Mouse (Mus musculus) kidney, embryonic 16.5 days (tissue): ENCODE measurements at regions not wholly inside any gene's neighbourhood (a gene's known extent, or its start where the extent isn't known, plus 50 kb on each side); places are given as distances from the start of the nearest gene placed in this dataset.

Experiments used
- ATAC-seq: fragments of 200-750 bp; cut with Nextera tagmentation; 2 replicates; pipeline ENCODE4 v1.8.0; 2017; ENCODE audit warnings: moderate TSS enrichment; ENCODE audit not compliant: low FRiP score, low TSS enrichment
- H3K27ac ChIP-seq: fragments of 300-500 bp; sonication (generic); 2 replicates; pipeline ENCODE4 v1.5.1; 2014; ENCODE audit warnings: low read length
- H3K27me3 ChIP-seq: fragments of 300-500 bp; sonication (generic); 2 replicates; pipeline ENCODE4 v1.6.1; 2014; ENCODE audit warnings: low read length, control low read depth, mixed read lengths; ENCODE audit not compliant: insufficient read depth
- H3K36me3 ChIP-seq: fragments of 300-500 bp; sonication (generic); 2 replicates; pipeline ENCODE4 v1.6.1; 2014; ENCODE audit warnings: low read length, control low read depth, mixed read lengths; ENCODE audit not compliant: insufficient read depth
- H3K4me1 ChIP-seq: fragments of 300-500 bp; sonication (generic); 2 replicates; pipeline ENCODE4 v1.6.1; 2014; ENCODE audit warnings: low read length, control low read depth, mixed read lengths; ENCODE audit not compliant: insufficient read depth
- H3K4me2 ChIP-seq: fragments of 300-500 bp; sonication (generic); replicated peaks from 2 replicates; pipeline ENCODE4 v1.6.1; 2014; ENCODE audit warnings: low read depth, low read length
- H3K4me3 ChIP-seq: fragments of 300-500 bp; sonication (generic); 2 replicates; pipeline ENCODE4 v1.5.1; 2014; ENCODE audit warnings: mild to moderate bottlenecking, low read length
- H3K9ac ChIP-seq: fragments of 300-500 bp; sonication (generic); replicated peaks from 2 replicates; pipeline ENCODE4 v1.6.1; 2014; ENCODE audit warnings: low read length
- H3K9me3 ChIP-seq: fragments of 300-500 bp; sonication (generic); 2 replicates; pipeline ENCODE4 v1.6.1; 2016; ENCODE audit warnings: low read length, control low read depth
- WGBS: fragments of 180-500 bp; shearing (Covaris S2); extraction: QIAGEN DNeasy Blood & Tissue Kit; methylation state at CpG from one replicate; pipeline ENCODE4 v1.1.7; 2014; 5-methylcytosine and 5-hydroxymethylcytosine counted together

DNA sequence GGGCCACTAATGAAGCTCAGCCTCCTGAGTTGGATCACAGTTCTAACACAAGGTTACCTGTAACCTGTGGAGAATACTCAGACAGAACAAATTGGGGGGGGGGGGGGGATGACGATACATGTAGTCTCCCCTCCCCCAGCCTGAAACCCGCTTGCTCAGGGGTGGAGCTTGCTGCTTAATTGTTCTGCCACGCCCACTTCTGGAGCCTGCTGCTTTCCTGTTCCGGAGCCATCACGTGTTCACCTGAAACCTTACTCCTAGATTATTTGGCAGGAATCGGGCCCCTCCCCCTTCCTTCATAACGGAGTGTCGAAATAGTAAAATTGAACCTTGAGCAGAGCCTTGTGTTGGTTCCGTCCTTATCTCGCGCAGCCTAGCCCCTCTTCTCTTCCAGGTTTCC lies 310.6 kb upstream of the Prox1 start:
- H3K9ac ChIP-seq, result no peak overlapping the region
- no peaks in the 10 kb centered on the region for H3K36me3 ChIP-seq
- no peak overlapping the region for H3K27ac ChIP-seq
- WGBS, result 72% methylated on average over 11 of the region's 11 CpGs
- H3K9me3 ChIP-seq, result peaks cover 4% of the 10 kb centered on the region; the same call in 1 of the 2 replicates
- H3K27me3 ChIP-seq, result no peaks in the 10 kb centered on the region
- H3K4me3 ChIP-seq, result no peak overlapping the region
- H3K4me2 ChIP-seq, result no peak overlapping the region
- no peak for ATAC-seq
- H3K4me1 ChIP-seq, result no peaks in the 10 kb centered on the region

GRCm38 (mm10) chr1:190480601-190481000 lies 310.1 kb upstream of the Prox1 start:
- no peaks in the 10 kb centered on the region for H3K27me3 ChIP-seq
- no peak overlapping the region for H3K27ac ChIP-seq
- H3K4me2 ChIP-seq, result no peak overlapping the region
- H3K4me1 ChIP-seq, result no peaks in the 10 kb centered on the region
- no peak overlapping the region for H3K9ac ChIP-seq
- 60% methylated on average over 9 of the region's 9 CpGs for WGBS
- H3K9me3 ChIP-seq, result peaks cover 4% of the 10 kb centered on the region; the same call in 1 of the 2 replicates
- H3K4me3 ChIP-seq, result no peak overlapping the region
- no peak for ATAC-seq
- no peaks in the 10 kb centered on the region for H3K36me3 ChIP-seq

DNA sequence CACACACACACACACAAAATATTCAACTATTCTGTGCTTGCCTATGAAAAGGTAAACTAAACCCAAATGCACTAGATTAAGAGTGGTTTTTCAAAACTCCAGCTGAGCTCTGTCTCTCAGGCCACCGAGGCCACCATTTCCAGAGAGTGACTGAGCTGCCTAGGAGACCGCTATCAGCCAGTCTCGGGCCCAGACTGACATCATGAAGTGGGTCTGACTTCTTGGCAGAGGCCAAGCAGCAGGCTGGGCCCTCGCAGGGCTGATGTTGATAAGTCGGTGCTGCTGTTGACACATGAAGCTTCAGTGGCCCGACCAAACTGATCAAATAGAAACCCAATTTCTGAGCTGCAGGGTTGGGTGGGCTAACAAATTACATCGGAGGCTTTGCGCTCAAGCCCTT lies 302.2 kb upstream of the Prox1 start:
- Histone ChIP-seq H3K27ac (no peak overlapping the region), H3K4me1 (no peaks in the 10 kb centered on the region), H3K27me3 (no peaks in the 10 kb centered on the region), H3K4me3 (no peak overlapping the region), H3K9me3 (no peaks in the 10 kb centered on the region), H3K9ac (no peak overlapping the region), H3K36me3 (no peaks in the 10 kb centered on the region), H3K4me2 (no peak overlapping the region)
- 76% methylated on average over 8 of the region's 8 CpGs for WGBS
- ATAC-seq, result no peak

DNA sequence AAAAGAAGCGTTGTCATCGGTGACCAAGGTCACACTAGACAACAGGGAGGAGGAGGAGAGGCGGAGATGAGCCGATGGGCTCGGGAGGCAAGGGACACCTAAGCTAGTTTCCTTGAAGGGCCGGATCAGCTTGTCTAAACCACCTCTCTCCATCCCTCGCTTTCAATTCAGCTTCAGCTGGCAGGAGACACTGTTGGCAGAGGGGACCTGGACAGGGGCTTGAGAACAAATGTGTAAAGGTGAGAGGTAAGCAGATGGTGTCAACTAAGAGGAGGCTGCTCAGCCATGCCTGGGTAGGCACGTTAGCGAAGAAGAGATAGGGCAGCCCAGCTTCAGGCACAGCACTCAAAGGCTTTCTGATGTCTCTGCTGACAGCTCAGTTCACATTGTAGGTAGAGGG lies 299.8 kb upstream of the Prox1 start:
- ATAC-seq, result no peak
- no peaks in the 10 kb centered on the region for H3K9me3 ChIP-seq
- H3K4me2 ChIP-seq, result no peak overlapping the region
- H3K27ac ChIP-seq, result no peak overlapping the region
- H3K36me3 ChIP-seq, result no peaks in the 10 kb centered on the region
- no peak overlapping the region for H3K9ac ChIP-seq
- no peak overlapping the region for H3K4me3 ChIP-seq
- 72% methylated on average over 9 of the region's 9 CpGs for WGBS
- no peaks in the 10 kb centered on the region for H3K4me1 ChIP-seq
- no peaks in the 10 kb centered on the region for H3K27me3 ChIP-seq

DNA sequence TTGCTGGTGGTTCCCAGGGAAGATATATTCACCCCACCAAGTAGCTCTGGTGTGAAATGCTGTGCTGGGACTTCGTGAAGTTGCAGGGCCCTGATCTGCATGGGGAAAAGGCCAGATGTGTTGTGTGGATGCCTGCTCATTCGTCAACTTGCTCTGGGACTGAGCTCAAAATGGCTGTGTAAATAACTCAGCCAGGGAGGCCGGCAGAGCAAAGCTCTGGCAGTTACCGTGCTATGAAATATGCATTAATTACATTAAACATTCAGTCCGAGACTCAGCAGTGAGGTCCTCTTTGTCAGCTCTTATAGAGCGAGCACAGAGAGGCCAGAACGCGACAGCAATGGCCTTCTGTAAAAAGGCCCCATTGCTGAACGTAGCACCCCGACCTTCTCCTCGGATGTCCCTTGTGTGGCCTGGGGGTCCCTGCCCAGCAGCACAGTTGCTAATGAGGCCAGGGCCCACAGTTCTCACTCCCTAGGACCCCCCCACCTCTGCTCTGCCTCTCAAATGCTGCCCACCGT lies 287.1 kb upstream of the Prox1 start:
- Histone ChIP-seq H3K9ac (no peak overlapping the region), H3K9me3 (no peaks in the 10 kb centered on the region), H3K27ac (no peak overlapping the region), H3K4me1 (peaks cover 2% of the 10 kb centered on the region; the same call in 1 of the 2 replicates), H3K27me3 (no peaks in the 10 kb centered on the region; the same call in 1 of the 2 replicates), H3K4me3 (no peak overlapping the region), H3K36me3 (no peaks in the 10 kb centered on the region), H3K4me2 (no peak overlapping the region)
- no peak for ATAC-seq
- WGBS, result 64% methylated on average over 12 of the region's 12 CpGs

DNA sequence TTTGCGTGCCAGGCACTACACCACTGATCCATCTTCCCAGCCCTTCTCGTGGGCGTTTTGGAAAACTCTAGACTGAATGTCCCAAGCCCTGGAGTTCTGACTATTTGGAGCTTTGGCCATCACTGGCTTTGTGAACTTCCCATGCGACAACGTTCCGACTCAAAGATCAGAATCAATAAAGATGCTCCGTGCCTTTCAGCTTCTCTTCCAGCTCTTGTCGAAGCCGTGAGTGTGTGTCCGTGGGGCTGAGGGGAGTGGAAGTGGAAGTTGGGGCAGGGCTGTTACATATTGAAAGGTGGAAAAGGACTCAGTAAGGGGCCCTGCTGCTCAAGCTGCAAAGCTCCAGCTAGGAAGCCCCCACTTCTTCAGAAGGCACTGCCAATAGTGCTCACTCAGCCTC lies 283.0 kb upstream of the Prox1 start:
- Histone ChIP-seq H3K4me2 (no peak overlapping the region), H3K9me3 (no peaks in the 10 kb centered on the region), H3K27ac (no peak overlapping the region), H3K4me1 (peaks cover 6% of the 10 kb centered on the region; the same call in 1 of the 2 replicates), H3K4me3 (no peak overlapping the region), H3K9ac (no peak overlapping the region), H3K27me3 (no peaks in the 10 kb centered on the region), H3K36me3 (no peaks in the 10 kb centered on the region)
- ATAC-seq, result no peak
- WGBS, result 87% methylated on average over 10 of the region's 10 CpGs

DNA sequence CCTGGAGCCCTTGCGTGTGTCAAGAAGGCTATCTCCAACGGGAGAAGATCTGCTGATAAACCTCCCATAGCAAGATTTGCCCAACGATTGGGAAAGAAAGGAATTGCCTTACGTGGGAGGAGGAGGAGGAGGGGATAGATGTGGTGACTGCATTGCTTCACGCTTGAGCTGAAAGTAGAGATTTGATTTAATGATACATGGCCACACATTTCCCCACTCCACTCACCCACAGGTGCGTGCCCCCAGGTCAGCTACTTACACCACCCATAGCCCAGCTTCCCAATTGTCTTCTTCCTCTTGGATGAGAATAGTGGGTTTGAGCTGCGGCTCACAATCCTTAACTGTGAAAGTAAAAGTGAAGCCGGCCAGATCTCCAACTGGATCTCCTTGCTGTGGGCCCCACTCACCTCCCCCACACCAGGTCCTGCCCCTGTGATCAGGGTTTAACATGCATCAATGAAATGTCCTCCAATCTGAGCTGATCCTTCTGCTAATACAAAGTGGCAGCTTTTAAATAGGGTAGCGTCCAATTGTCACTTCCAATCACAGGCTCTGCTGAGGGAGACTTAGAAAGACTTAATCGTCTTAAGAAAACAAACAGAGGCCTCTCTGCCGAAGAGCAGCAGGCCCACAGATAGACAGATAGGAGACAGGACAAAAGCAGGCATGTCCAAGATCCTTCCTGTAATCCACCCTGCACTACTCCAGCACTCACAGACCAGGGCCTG lies 281.8 kb upstream of the Prox1 start:
- no peaks in the 10 kb centered on the region for H3K36me3 ChIP-seq
- ATAC-seq, result no peak
- 34% methylated on average over 11 of the region's 11 CpGs for WGBS

GRCm38 (mm10) chr1:190448263-190448662 lies 277.7 kb upstream of the Prox1 start:
- Histone ChIP-seq H3K9ac (no peak overlapping the region), H3K4me2 (no peak overlapping the region), H3K9me3 (no peaks in the 10 kb centered on the region), H3K4me3 (no peak overlapping the region), H3K36me3 (no peaks in the 10 kb centered on the region), H3K4me1 (peaks cover 10% of the 10 kb centered on the region), H3K27me3 (no peaks in the 10 kb centered on the region), H3K27ac (no peak overlapping the region)
- no peak for ATAC-seq
- 20% methylated on average over 8 of the region's 8 CpGs for WGBS

More for the DNA sequence above, 281.8 kb upstream of the Prox1 start:
- peaks cover 6% of the 10 kb centered on the region; the same call in 1 of the 2 replicates for H3K4me1 ChIP-seq
- H3K9me3 ChIP-seq, result no peaks in the 10 kb centered on the region
- H3K27me3 ChIP-seq, result no peaks in the 10 kb centered on the region
- H3K4me3 ChIP-seq, result no peak overlapping the region
- no peak overlapping the region for H3K27ac ChIP-seq
- no peak overlapping the region for H3K4me2 ChIP-seq
- no peak overlapping the region; the same call in 1 of the 2 replicates for H3K9ac ChIP-seq

DNA sequence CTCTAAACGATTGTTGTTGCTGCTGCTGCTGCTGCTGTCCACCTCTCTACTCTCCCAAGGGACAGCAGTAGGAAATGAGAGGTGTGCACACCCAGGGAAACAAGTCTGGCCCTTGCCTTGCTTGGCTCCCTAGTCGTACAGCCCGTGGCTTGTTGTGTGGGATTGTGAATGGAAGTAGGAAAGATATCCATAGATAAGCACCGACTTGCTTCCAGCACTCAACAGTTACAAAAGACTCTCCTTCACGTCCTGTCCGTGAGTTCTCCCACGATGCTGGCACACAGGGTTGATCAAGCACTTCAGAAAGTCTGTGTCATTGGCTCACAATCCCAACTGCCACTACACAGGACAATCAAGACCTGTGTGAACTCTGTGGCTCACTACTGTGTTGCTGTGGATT lies 276.7 kb upstream of the Prox1 start:
- H3K4me2 ChIP-seq, result no peak overlapping the region
- H3K27me3 ChIP-seq, result no peaks in the 10 kb centered on the region
- no peaks in the 10 kb centered on the region for H3K36me3 ChIP-seq
- no peak overlapping the region for H3K27ac ChIP-seq
- 69% methylated on average over 7 of the region's 7 CpGs for WGBS
- ATAC-seq, result no peak
- H3K4me3 ChIP-seq, result no peak overlapping the region
- peaks cover 4% of the 10 kb centered on the region for H3K4me1 ChIP-seq
- H3K9me3 ChIP-seq, result no peaks in the 10 kb centered on the region
- no peak overlapping the region for H3K9ac ChIP-seq

- Histone ChIP-seq H3K4me2 (no peak overlapping the region), H3K9me3 (no peaks in the 10 kb centered on the region), H3K27me3 (no peaks in the 10 kb centered on the region), H3K27ac (no peak overlapping the region), H3K4me1 (peaks cover 4% of the 10 kb centered on the region; the same call in 1 of the 2 replicates), H3K9ac (no peak overlapping the region), H3K4me3 (no peak overlapping the region), H3K36me3 (no peaks in the 10 kb centered on the region)
- no peak for ATAC-seq
- 76% methylated on average over 5 of the region's 5 CpGs for WGBS
Measured at GRCm38 (mm10) chr1:190446676-190447075, 276.2 kb upstream of the Prox1 start.
